Mouse (Mus musculus) cerebellum, adult 2 months (tissue): ENCODE measurements at regions not wholly inside any gene's neighbourhood (a gene's known extent, or its start where the extent isn't known, plus 50 kb on each side); places are given as distances from the start of the nearest gene placed in this dataset.

Source experiments
- DNase-seq, 2 experiments: peaks; one replicate each; pipeline ENCODE4 v3.0.0; 2021
- H3K27ac ChIP-seq: fragments of 200-500 bp; 2 replicates; pipeline ENCODE4 v1.5.1; 2012; ENCODE audit warnings: low read length, control low read depth, inconsistent platforms; ENCODE audit not compliant: insufficient read depth
- H3K27me3 ChIP-seq: fragments of 200-500 bp; 2 replicates; pipeline ENCODE4 v1.6.1; 2012; ENCODE audit warnings: inconsistent platforms, mild to moderate bottlenecking, low read length, moderate library complexity; ENCODE audit not compliant: control insufficient read depth, insufficient read depth
- H3K4me1 ChIP-seq: fragments of 200-500 bp; 2 replicates; pipeline ENCODE4 v1.6.1; 2011; ENCODE audit warnings: low read length; ENCODE audit not compliant: control insufficient read depth, insufficient read depth
- H3K4me3 ChIP-seq: fragments of 200-500 bp; replicated peaks from 2 replicates; pipeline ENCODE3; 2011; ENCODE audit warnings: mild to moderate bottlenecking, low read depth, low read length, control low read depth; ENCODE audit not compliant: insufficient read depth
- CTCF ChIP-seq: fragments of 200-500 bp; IDR thresholded peaks from 2 replicates; pipeline ENCODE4 v1.5.1; 2011; ENCODE audit warnings: low read depth, mild to moderate bottlenecking, control low read depth, low read length, moderate library complexity, borderline replicate concordance; ENCODE audit not compliant: insufficient read depth
- POLR2A ChIP-seq: fragments of 200-500 bp; IDR thresholded peaks from 2 replicates; pipeline ENCODE4 v1.6.1; 2011; ENCODE audit warnings: low read length, control low read depth, borderline replicate concordance; ENCODE audit not compliant: insufficient read depth
- WGBS: fragments of 180-500 bp; shearing (Covaris S2); methylation state at CpG from one replicate; pipeline ENCODE4 v1.1.7; 2018; 5-methylcytosine and 5-hydroxymethylcytosine counted together

GRCm38 (mm10) chr1:83551617-83552016 is 143.6 kb upstream of the Sphkap start:
- Histone ChIP-seq H3K4me1 (no peaks in the 10 kb centered on the region), H3K27ac (no peak overlapping the region), H3K4me3 (no peak overlapping the region), H3K27me3 (no peaks in the 10 kb centered on the region)
- TF ChIP-seq CTCF (no peak), POLR2A (no peak)
- peak in 1 of 2 experiments; percentile 41 for DNase-seq

GRCm38 (mm10) chr1:83535461-83535860 is 127.5 kb upstream of the Sphkap start:
- Histone ChIP-seq H3K27me3 (no peaks in the 10 kb centered on the region), H3K4me3 (no peak overlapping the region), H3K4me1 (peaks cover 3% of the 10 kb centered on the region; the same call in 1 of the 2 replicates), H3K27ac (no peak overlapping the region)
- TF ChIP-seq POLR2A = no peak
- TF ChIP-seq CTCF = no peak
- DNase-seq = peak; percentile 40 to 77

GRCm38 (mm10) chr1:83527803-83528202 is 119.8 kb upstream of the Sphkap start:
- Histone ChIP-seq H3K27ac (no peak overlapping the region), H3K4me3 (no peak overlapping the region), H3K27me3 (no peaks in the 10 kb centered on the region), H3K4me1 (no peaks in the 10 kb centered on the region)
- WGBS = 8% methylated on average over 1 of the region's 1 CpGs
- no peak for DNase-seq
- TF ChIP-seq POLR2A (no peak), CTCF (no peak)

GRCm38 (mm10) chr1:83509356-83509755 is 101.4 kb upstream of the Sphkap start:
- 11% methylated on average over 5 of the region's 5 CpGs for WGBS

GRCm38 (mm10) chr1:83505386-83505785 is 97.4 kb upstream of the Sphkap start:
- H3K4me3 ChIP-seq = no peak overlapping the region
- TF ChIP-seq POLR2A (no peak), CTCF (no peak)
- 11% methylated on average over 2 of the region's 2 CpGs for WGBS
- no peaks in the 10 kb centered on the region for H3K27me3 ChIP-seq
- H3K4me1 ChIP-seq = peaks cover 26% of the 10 kb centered on the region
- H3K27ac ChIP-seq = no peak overlapping the region
- DNase-seq = peak; percentile 86 to 98

More at GRCm38 (mm10) chr1:83509356-83509755, 101.4 kb upstream of the Sphkap start:
- H3K27me3 ChIP-seq = no peaks in the 10 kb centered on the region
- H3K27ac ChIP-seq = peak overlapping the region; percentile 70; the same call in 1 of the 2 replicates
- peaks cover 19% of the 10 kb centered on the region for H3K4me1 ChIP-seq
- peak in 1 of 2 experiments; percentile 75 for DNase-seq
- H3K4me3 ChIP-seq = no peak overlapping the region
- no peak for TF ChIP-seq CTCF
- no peak for TF ChIP-seq POLR2A

- DNase-seq = no peak
- Histone ChIP-seq H3K27ac (peak overlapping the region; percentile 4; the same call in 1 of the 2 replicates), H3K4me3 (no peak overlapping the region), H3K4me1 (peaks cover 22% of the 10 kb centered on the region; the same call in 1 of the 2 replicates), H3K27me3 (no peaks in the 10 kb centered on the region)
- WGBS = 86% methylated on average over 2 of the region's 2 CpGs
- TF ChIP-seq POLR2A (no peak), CTCF (no peak)
Observed at GRCm38 (mm10) chr1:83496888-83497287, 88.9 kb upstream of the Sphkap start.

GRCm38 (mm10) chr1:83496380-83496779 is 88.4 kb upstream of the Sphkap start:
- Histone ChIP-seq H3K4me1 (peaks cover 22% of the 10 kb centered on the region; the same call in 1 of the 2 replicates), H3K4me3 (no peak overlapping the region), H3K27ac (peak overlapping the region; percentile 92; the same call in 1 of the 2 replicates), H3K27me3 (no peaks in the 10 kb centered on the region)
- no peak for TF ChIP-seq CTCF
- no peak for TF ChIP-seq POLR2A
- no peak for DNase-seq
- WGBS = 54% methylated on average over 2 of the region's 2 CpGs

- Histone ChIP-seq H3K4me1 (peaks cover 22% of the 10 kb centered on the region; the same call in 1 of the 2 replicates), H3K27me3 (no peaks in the 10 kb centered on the region), H3K27ac (no peak overlapping the region; the same call in 1 of the 2 replicates), H3K4me3 (no peak overlapping the region)
- peak; percentile 78 to 94 for DNase-seq
- 0 out of 2 replicates have a peak, but pooled peaks have one; percentile 17 for TF ChIP-seq POLR2A
- no peak for TF ChIP-seq CTCF
- WGBS = 6% methylated on average over 4 of the region's 4 CpGs
Observed at GRCm38 (mm10) chr1:83495022-83495421, 87.0 kb upstream of the Sphkap start.

- H3K27me3 ChIP-seq = no peaks in the 10 kb centered on the region
- TF ChIP-seq CTCF = no peak
- TF ChIP-seq POLR2A = no peak
- no peaks in the 10 kb centered on the region; the same call in 1 of the 2 replicates for H3K4me1 ChIP-seq
- no peak for DNase-seq
- 13% methylated on average over 2 of the region's 2 CpGs for WGBS
- no peak overlapping the region; the same call in 1 of the 2 replicates for H3K27ac ChIP-seq
- H3K4me3 ChIP-seq = no peak overlapping the region
Observed at GRCm38 (mm10) chr1:83479111-83479510, 71.1 kb upstream of the Sphkap start.
